Mouse (Mus musculus): Measurements from ENCODE around the gene Fcgr1. TPM values are rescaled to one million over a fixed set of nuclear protein-coding genes. Genes with fewer than 3 reads are reported as not detected.
"Not testable (repeated sequence)": the region's sequence is repeated elsewhere in the genome, so short reads cannot be mapped to it uniquely, and the experiment has no call there.

Gene Fcgr1
- total and polyA plus RNA-seq, 2 experiments from 2014 or later = 1.5 to 5.7 TPM

DNA sequence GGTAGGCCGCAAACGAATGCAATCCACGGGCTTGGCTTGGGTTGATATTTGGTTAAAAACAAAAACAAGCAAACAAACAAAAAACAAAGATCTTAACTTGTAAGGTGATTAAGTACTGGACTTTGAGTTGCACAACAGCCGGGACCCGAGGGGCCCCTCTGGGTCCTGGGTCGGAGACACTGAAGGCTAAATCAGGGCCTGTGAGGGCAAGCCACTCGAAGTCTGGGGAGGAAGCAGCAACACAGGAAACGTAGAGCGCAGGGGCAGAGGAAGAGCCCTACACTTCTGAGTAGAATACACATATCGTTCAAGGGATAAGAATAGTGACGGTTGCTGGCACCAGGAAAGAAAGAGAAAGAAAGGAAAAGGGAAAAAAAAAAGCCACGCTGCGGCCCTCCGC, 38.2 kb upstream of the Fcgr1 start:
- Histone ChIP-seq H3K4me2 (ENCODE audit: low read depth) (no peak overlapping the region), H3K9me3 (ENCODE audit: low read length) (no peaks in the 10 kb centered on the region), H3K4me1 (ENCODE audit: insufficient read depth) (no peaks in the 10 kb centered on the region), H3K27me3 (ENCODE audit: insufficient read depth, low read length) (peaks cover 87% of the 10 kb centered on the region), H3K27ac (ENCODE audit: low read depth, low read length) (no peak overlapping the region), H3K36me3 (ENCODE audit: insufficient read depth) (no peaks in the 10 kb centered on the region), H3K9ac (no peak overlapping the region), H3K4me3 (ENCODE audit: low read depth, low read length) (no peak overlapping the region)
- no peak for TF ChIP-seq CTCF (IDR thresholded peaks at IDR 0.05; ENCODE audit: low read depth)
- no peak for ATAC-seq
- DNase-seq = peak; percentile 21
- 19% methylated on average over 14 of the region's 14 CpGs for WGBS

GRCm38 (mm10) chr3:96331438-96331837, 37.7 kb upstream of the Fcgr1 start:
- H3K27me3 ChIP-seq (ENCODE audit: insufficient read depth, low read length) = peaks cover 85% of the 10 kb centered on the region
- H3K27ac ChIP-seq (ENCODE audit: low read depth, low read length) = no peak overlapping the region
- no peak overlapping the region for H3K9ac ChIP-seq
- no peaks in the 10 kb centered on the region for H3K4me1 ChIP-seq (ENCODE audit: insufficient read depth)
- ATAC-seq (no peak), DNase-seq (peak; percentile 1)
- H3K36me3 ChIP-seq (ENCODE audit: insufficient read depth) = no peaks in the 10 kb centered on the region
- TF ChIP-seq CTCF (IDR thresholded peaks at IDR 0.05; ENCODE audit: low read depth) = no peak
- no peaks in the 10 kb centered on the region for H3K9me3 ChIP-seq (ENCODE audit: low read length)
- WGBS = 78% methylated on average over 7 of the region's 7 CpGs
- no peak overlapping the region for H3K4me3 ChIP-seq (ENCODE audit: low read depth, low read length)
- no peak overlapping the region for H3K4me2 ChIP-seq (ENCODE audit: low read depth)

- no peak for TF ChIP-seq CTCF (IDR thresholded peaks at IDR 0.05; ENCODE audit: low read depth)
These were observed 36.8 kb upstream of the Fcgr1 start for GRCm38 (mm10) chr3:96330603-96331002.

GRCm38 (mm10) chr3:96330181-96330580, 36.4 kb upstream of the Fcgr1 start:
- 85% methylated on average over 4 of the region's 4 CpGs for WGBS
- no peak for DNase-seq
- H3K36me3 ChIP-seq (ENCODE audit: insufficient read depth) = no peaks in the 10 kb centered on the region

More at GRCm38 (mm10) chr3:96330603-96331002, 36.8 kb upstream of the Fcgr1 start:
- H3K36me3 ChIP-seq (ENCODE audit: insufficient read depth) = no peaks in the 10 kb centered on the region
- ATAC-seq (no peak), DNase-seq (no peak)
- H3K27me3 ChIP-seq (ENCODE audit: insufficient read depth, low read length) = peaks cover 85% of the 10 kb centered on the region
- H3K9ac ChIP-seq = no peak overlapping the region
- H3K4me3 ChIP-seq (ENCODE audit: low read depth, low read length) = no peak overlapping the region
- H3K4me1 ChIP-seq (ENCODE audit: insufficient read depth) = no peaks in the 10 kb centered on the region
- H3K4me2 ChIP-seq (ENCODE audit: low read depth) = no peak overlapping the region
- 64% methylated on average over 7 of the region's 7 CpGs for WGBS
- no peaks in the 10 kb centered on the region for H3K9me3 ChIP-seq (ENCODE audit: low read length)
- no peak overlapping the region for H3K27ac ChIP-seq (ENCODE audit: low read depth, low read length)

GRCm38 (mm10) chr3:96328730-96329387, 35.1 kb upstream of the Fcgr1 start:
- no peak overlapping the region for H3K4me2 ChIP-seq (ENCODE audit: low read depth)
- no peak for TF ChIP-seq CTCF (IDR thresholded peaks at IDR 0.05; ENCODE audit: low read depth)
- no peaks in the 10 kb centered on the region for H3K9me3 ChIP-seq (ENCODE audit: low read length)
- WGBS = 17% methylated on average over 15 of the region's 15 CpGs
- no peak for ATAC-seq
- H3K27me3 ChIP-seq (ENCODE audit: insufficient read depth, low read length) = peaks cover 88% of the 10 kb centered on the region
- no peak for DNase-seq
- H3K9ac ChIP-seq = no peak overlapping the region
- no peaks in the 10 kb centered on the region for H3K4me1 ChIP-seq (ENCODE audit: insufficient read depth)
- H3K4me3 ChIP-seq (ENCODE audit: low read depth, low read length) = no peak overlapping the region
- H3K27ac ChIP-seq (ENCODE audit: low read depth, low read length) = no peak overlapping the region
- no peaks in the 10 kb centered on the region for H3K36me3 ChIP-seq (ENCODE audit: insufficient read depth)

More at GRCm38 (mm10) chr3:96330181-96330580, 36.4 kb upstream of the Fcgr1 start:
- ATAC-seq = no peak
- Histone ChIP-seq H3K4me1 (ENCODE audit: insufficient read depth) (no peaks in the 10 kb centered on the region), H3K4me3 (ENCODE audit: low read depth, low read length) (no peak overlapping the region), H3K27me3 (ENCODE audit: insufficient read depth, low read length) (peaks cover 85% of the 10 kb centered on the region), H3K4me2 (ENCODE audit: low read depth) (no peak overlapping the region), H3K9ac (no peak overlapping the region), H3K27ac (ENCODE audit: low read depth, low read length) (no peak overlapping the region), H3K9me3 (ENCODE audit: low read length) (no peaks in the 10 kb centered on the region)
- no peak for TF ChIP-seq CTCF (IDR thresholded peaks at IDR 0.05; ENCODE audit: low read depth)

GRCm38 (mm10) chr3:96328060-96328729, 34.4 kb upstream of the Fcgr1 start:
- Histone ChIP-seq H3K4me2 (ENCODE audit: low read depth) (peak overlapping the region; percentile 42), H3K4me3 (ENCODE audit: low read depth, low read length) (peak overlapping the region; percentile 9; the same call in 1 of the 2 replicates), H3K27me3 (ENCODE audit: insufficient read depth, low read length) (peaks cover 84% of the 10 kb centered on the region)
- H3K36me3 ChIP-seq (ENCODE audit: insufficient read depth); H3K9ac ChIP-seq; H3K4me1 ChIP-seq (ENCODE audit: insufficient read depth); DNase-seq; H3K9me3 ChIP-seq (ENCODE audit: low read length); H3K27ac ChIP-seq (ENCODE audit: low read depth, low read length): not testable (repeated sequence)
- WGBS = 1% methylated on average over 44 of the region's 49 CpGs
- peak; percentile 48 for ATAC-seq

GRCm38 (mm10) chr3:96327647-96328046, 33.9 kb upstream of the Fcgr1 start:
- ATAC-seq = no peak; the same call in 1 of the 2 replicates
- Histone ChIP-seq H3K4me2 (ENCODE audit: low read depth) (peak overlapping the region; percentile 42), H3K9ac (no peak overlapping the region), H3K27me3 (ENCODE audit: insufficient read depth, low read length) (peaks cover 81% of the 10 kb centered on the region), H3K27ac (ENCODE audit: low read depth, low read length) (no peak overlapping the region), H3K4me3 (ENCODE audit: low read depth, low read length) (no peak overlapping the region), H3K4me1 (ENCODE audit: insufficient read depth) (no peaks in the 10 kb centered on the region), H3K9me3 (ENCODE audit: low read length) (no peaks in the 10 kb centered on the region), H3K36me3 (ENCODE audit: insufficient read depth) (no peaks in the 10 kb centered on the region)
- no peak for DNase-seq
- 0% methylated on average over 11 of the region's 18 CpGs for WGBS
- TF ChIP-seq CTCF (IDR thresholded peaks at IDR 0.05; ENCODE audit: low read depth) = no peak
